Mouse (Mus musculus): Measurements from ENCODE around the gene Slc22a17.
"Not testable (repeated sequence)": the region's sequence is repeated elsewhere in the genome, so short reads cannot be mapped to it uniquely, and the experiment has no call there.

Slc22a17 gene

DNA sequence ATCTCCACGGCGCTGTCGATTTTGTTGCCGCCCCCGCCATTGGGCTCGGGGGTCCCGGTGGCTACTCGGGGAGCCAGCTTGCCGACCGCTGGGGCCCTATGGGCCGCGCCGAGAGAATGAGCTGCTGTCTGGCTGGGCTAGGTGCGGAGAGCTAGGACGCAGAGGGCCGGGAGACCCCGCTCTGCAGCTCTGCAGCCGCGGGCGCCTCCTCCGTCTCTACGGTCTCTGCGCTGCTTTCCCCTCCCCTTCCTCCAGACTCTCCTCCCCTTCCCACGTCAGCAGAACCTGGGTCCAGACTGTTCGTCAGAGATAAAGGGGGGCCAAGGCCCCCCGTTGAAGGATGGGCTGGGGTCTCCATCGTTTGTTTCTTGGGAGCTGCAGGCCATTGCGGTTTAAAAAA lies at the start of gene Slc22a17:
Gene Slc22a17 (minus strand): TSS at position 247 of the 400 bp plus-strand sequence.
- DNase-seq: peak; percentile 81

GRCm38 (mm10) chr14:54962714-54963113 lies 49.8 kb upstream of the Slc22a17 start:
- no peak for DNase-seq

DNA sequence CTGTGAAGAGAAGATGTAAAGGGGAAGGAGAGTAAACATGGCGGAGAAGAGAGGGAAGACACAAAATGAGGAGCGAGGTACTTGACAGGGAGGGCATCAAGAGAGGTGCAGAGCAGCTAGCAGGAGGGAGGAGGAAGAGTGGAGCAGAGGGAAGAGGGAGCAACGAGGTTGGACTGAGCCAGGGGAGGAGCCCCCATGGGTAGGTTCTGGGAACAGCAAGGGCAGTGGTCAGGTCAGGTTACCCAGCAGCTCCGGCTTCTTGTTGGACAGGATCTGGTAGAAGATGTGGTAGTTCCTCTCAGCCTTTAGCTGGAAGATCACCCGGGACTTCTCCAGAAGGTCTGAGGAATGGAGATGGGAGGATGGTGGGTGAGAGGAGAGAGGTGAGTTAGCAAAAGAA lies 48.6 kb upstream of the Slc22a17 start:
- DNase-seq: no peak

DNA sequence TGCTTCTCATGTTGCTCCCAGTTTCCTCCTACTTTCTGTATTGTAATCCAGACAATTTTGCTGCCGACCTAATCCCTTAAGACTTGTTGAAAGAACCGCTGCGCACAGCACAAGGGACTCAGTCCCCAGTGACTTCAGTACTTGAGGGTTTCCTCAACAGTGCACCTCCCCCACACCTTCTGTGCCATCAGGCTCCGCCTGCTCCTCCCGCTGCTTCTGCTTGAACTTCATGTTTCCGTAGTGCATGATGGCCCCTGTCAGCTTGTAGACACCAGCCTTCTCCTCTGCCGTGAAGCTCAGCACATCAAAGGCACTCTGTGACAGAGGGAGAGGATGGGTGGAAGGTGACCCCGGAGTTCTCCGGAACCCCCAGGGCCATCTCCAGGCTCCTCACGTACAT lies 47.8 kb upstream of the Slc22a17 start:
- DNase-seq: peak; percentile 24

DNA sequence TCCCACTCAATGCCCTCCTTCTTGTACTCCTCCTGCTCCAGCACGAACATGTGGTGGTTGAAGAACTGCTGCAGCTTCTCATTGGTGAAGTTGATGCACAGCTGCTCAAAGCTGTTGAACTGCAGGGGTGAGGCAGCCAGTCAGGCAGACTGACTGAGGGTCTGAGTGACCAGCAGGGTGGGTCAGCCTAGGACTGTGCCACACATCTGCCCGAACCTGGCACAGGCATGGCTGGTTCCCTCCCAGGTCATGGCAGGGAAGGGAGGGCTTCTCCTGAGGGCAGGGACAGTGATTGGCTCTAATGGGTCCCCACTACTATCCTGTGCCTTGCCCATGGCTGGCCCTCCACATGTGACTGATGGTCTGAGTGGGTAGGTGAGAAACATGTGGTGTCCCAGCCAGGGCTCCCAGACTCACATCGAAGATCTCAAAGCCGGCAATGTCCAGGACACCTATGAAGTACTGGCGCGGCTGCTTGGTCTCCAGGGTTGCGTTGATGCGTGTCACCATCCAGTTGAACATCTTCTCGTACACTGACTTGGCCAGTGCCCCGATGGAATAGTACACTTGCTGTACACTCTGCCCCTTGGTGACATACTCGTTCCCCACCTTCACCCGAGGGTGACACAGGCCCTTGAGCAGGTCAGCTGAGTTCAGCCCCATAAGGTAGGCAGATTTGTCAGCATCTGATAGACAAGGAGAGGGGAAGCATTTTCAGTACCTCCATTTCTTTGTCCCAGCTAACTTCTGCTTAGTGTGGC lies 47.1 kb upstream of the Slc22a17 start:
- DNase-seq: not testable (repeated sequence)

GRCm38 (mm10) chr14:54959197-54959596 lies 46.3 kb upstream of the Slc22a17 start:
- no peak for DNase-seq

DNA sequence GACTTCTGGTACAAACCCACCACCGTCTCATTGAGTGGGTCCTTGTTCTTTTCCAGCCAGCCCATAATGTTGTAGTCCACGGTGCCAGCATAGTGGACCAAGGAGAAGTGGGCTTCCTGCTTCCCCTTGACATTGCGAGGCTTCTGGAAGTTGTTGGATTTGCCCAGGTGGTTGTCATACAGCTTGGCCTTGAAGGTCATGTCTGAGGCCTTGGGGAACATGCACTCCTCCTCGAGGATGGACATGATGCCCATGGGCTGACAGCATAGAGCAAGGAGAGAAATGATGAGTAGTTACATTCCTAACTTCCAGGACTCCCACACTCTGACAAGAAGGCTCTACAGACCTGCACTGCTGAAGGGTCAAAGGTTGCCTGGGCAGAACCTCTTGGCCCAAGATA lies 45.6 kb upstream of the Slc22a17 start:
- no peak for DNase-seq

DNA sequence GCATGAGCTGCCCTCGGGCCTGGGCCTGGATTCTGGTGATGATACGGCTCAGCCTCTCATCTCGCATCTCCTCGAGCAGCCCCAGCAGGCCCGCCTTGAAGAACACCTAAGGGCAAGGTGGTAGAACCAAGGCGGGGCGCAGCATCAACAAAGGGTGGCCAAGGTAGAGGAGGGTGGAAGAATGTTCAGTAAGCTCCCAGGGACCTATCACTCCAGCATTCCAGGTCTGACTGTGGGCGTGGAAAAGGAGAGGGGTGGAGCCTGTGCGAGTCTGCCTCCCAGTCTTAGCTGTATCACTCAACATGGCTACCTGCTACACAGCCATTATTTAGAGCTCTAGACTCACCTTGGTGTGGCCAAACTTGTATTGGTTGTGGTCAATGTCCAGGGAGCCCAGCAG lies 43.6 kb upstream of the Slc22a17 start:
- no peak for DNase-seq

GRCm38 (mm10) chr14:54955481-54955880 lies 42.5 kb upstream of the Slc22a17 start:
- no peak for DNase-seq

- DNase-seq: no peak
These were observed 41.5 kb upstream of the Slc22a17 start for GRCm38 (mm10) chr14:54954474-54954873.

- DNase-seq: no peak
These were observed 40.8 kb upstream of the Slc22a17 start for GRCm38 (mm10) chr14:54953664-54954206.

GRCm38 (mm10) chr14:54951587-54951986 lies 38.7 kb upstream of the Slc22a17 start:
- DNase-seq: no peak

DNA sequence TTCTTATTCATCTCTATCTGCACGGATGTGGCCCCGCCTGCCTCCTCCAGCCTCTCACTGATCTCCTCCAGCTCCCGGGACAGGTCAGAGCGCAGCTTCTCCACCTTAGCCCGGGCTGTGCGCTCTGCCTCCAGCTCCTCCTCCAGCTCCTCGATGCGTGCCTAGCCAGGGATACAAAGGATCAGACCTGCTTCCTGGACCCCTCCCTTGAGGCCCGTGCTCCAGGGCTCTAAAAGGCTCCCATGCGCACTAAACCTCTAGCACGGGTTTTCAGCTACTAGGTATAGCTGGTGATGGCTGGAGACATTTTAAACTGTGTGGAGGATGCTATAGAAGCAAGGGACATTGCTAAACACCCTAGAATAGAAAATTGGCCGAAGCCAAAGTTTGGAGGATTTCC lies 37.6 kb upstream of the Slc22a17 start:
- DNase-seq: no peak

GRCm38 (mm10) chr14:54948781-54949180 lies 35.8 kb upstream of the Slc22a17 start:
- DNase-seq: no peak

DNA sequence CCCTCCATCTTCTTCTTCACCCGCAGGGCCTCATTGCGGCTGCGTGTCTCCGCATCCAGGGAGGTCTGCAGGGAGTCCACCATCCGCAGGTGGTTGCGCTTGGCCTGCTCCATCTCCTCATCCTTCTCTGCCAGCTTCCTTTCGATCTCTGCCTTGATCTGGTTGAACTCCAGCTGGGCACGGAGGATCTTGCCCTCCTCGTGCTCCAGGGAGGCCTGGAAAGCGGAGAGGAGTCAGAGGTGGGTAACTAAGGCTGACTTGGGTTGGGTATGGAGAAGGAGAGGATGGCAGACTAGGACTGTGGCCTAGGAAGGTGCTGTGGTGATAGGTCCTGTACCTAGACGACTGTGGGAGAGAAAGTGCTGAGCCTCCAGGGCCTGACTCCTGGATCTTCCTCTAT lies 34.1 kb upstream of the Slc22a17 start:
- DNase-seq: not testable (repeated sequence)

DNA sequence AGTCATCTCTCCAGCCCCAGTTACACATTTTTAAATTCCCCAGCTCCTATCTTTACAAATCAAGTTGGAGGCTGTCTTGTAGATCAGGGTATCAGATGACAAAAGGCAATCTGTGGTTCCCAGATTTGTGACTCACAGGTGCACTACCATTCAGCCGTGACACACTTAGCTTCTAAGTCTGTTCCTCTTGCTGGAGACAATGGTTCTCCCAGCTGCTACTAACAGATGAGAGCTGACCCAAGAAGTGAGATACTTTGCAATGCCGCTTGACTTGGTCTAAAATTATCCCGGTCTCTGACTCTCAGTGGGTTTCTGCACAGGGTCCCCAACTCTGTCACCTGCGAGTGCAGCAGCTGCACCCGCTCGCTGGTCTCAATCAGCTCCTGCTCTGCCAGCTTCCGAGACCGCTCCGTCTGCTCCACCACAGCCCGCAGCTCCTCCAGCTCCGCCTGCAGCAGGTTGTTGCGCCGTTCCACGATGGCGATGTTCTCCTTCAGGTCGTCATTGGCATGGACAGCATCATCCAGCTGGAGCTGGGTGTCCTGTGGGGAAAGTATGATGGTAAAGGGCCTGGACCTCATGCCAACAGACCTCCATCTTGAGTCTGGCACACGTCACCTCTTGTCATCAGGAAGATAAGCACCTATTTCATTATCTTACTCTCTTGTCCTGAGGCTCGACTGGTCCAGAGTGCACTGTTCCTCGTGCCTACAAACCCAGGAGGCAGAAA lies 33.2 kb upstream of the Slc22a17 start:
- no peak for DNase-seq

GRCm38 (mm10) chr14:54944939-54945338 lies 32.0 kb upstream of the Slc22a17 start:
- DNase-seq: no peak

DNA sequence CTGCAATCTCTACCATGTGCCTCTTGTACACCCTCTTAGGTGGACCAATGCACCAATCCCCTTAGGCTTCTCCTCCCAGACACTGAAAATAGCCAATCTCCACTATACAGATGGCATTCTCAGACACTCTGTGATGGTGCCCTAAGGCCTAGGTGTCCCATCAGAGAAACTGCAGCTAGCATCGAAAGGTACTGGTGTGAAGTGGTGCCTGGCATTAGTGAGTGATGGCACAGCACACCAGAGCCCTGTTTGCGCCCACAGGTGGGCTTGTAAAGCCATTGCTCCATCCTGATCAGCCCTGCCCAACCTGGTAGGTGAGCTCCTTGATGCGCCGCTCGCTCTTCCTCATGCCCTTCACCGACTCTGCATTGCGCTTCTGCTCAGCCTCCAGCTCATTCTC lies 31.0 kb upstream of the Slc22a17 start:
- DNase-seq: no peak

GRCm38 (mm10) chr14:54942479-54942878 lies 29.5 kb upstream of the Slc22a17 start:
- DNase-seq: no peak

DNA sequence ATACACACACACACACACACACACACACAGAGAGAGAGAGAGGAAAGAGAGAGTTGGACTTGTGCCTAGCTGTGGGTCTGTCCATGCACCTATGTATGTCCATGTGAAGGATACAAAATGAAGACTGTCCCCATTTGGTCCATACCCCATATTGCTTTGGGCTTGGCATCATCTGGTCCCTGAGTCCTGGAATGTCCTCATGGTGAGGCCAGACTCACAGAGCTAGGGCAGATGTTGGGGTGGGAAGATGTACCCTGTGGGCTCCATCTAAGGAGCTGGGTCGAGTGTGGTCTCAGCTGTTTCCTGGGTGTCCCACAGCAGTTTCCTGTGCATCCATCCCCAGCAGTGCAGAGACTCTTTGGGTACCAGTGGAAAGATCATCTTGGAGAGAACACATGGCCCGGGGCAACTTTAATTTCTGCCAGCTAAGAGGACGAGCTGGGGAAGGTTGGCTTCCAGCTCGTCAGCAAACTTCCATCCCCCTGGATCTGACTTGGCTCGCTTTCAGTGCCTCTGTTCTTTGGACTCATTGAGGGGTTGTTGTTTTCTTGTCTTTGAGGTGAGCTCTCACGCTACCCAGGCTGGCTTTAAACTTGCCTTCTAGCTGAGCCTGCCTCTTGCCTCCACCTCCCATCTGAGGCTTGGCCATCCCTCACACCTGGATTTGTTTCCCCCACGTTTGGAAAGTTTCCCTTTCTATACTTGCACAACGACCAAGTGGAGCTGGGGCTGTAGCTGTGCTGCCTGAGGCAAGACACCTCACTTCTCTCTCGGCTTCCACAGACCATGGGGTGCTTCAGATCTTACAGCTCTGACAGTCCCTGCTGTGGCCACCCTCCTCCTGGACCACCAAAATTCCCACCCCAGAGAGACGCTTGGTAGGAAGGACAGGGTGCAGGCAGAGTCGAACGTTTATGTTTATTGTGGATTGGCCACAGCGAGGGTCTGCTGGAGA lies 28.4 kb upstream of the Slc22a17 start:
- no peak for DNase-seq

DNA sequence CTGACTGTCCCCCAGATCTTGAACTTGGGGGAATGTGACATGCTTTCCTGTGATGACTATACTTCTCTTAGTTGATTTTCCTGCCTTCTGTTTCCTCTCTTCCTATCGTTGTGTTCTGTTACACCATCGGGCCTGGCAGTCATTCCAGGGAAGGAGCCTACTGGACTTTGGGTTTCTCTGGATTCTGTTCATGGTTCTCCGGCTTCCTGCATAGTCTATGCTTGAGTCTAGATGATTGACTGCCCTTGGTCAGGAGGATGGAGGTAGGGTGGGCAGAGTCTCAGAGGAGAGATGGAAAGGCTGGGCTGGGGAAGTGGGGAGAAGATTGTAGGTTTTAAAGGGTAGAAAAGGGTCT lies 27.2 kb upstream of the Slc22a17 start:
- no peak for DNase-seq

DNA sequence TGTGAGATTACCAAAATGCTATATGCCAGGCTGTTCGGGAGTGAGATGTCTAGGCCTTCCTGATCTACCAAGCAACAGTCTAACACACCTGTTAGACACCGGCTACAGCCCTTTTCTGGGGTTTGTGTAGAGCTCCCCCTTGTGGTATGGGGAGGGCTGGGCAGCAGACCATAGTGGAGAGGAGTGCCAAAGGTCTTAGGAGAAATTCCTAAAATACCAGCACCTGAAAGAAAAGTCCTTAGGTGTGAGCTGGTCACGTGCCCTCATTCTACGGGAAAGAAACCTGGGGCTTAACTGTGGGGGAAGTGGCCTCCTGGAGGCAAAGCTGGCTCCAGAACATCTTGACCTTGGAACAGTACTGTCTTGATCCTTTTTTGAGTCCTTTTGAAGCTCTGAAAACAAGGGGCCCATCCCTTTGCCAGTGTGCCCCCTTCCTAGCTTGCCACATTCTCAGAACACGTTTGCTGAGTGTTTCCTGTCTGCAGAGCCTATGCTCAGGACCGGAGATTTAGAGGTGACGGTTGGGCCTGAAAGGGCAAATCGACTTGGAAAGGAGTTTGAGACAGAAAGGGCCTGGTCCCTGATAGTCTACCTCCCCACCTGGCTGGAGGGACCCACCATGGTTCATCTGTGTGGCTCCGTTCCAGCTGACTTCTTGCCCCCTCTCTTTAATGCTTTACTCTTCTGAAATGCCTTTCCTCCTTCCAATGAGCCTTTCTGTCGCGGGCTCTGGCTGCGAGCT lies 26.7 kb upstream of the Slc22a17 start:
- DNase-seq: no peak
